Mouse (Mus musculus) neural tube, embryonic 10.5 days (tissue): ENCODE results near the gene Auts2.

ENCODE experiments used
- DNase-seq: peaks from one replicate; pipeline ENCODE4 v3.0.0-alpha.2; 2017; ENCODE audit warnings: low spot score; ENCODE audit errors: extremely low spot score

Gene Auts2

GRCm38 (mm10) chr5:131812483-131813063 is 730.6 kb downstream of the Auts2 start:
- no peak for DNase-seq

- no peak for DNase-seq
Measured at GRCm38 (mm10) chr5:131806350-131806749, 736.8 kb downstream of the Auts2 start.

- no peak for DNase-seq
Measured at GRCm38 (mm10) chr5:131805277-131805676, 737.9 kb downstream of the Auts2 start.

- DNase-seq: no peak
Measured at GRCm38 (mm10) chr5:131803609-131804008, 739.5 kb downstream of the Auts2 start.

- DNase-seq: peak; percentile 41
Measured at GRCm38 (mm10) chr5:131802340-131803036, 740.7 kb downstream of the Auts2 start.

- DNase-seq: no peak
Measured at GRCm38 (mm10) chr5:131801924-131802323, 741.2 kb downstream of the Auts2 start.

GRCm38 (mm10) chr5:131798373-131798772 is 744.8 kb downstream of the Auts2 start:
- DNase-seq: no peak

- DNase-seq: no peak
Measured at GRCm38 (mm10) chr5:131797044-131797443, 746.1 kb downstream of the Auts2 start.

- DNase-seq: peak; percentile 22
Measured at GRCm38 (mm10) chr5:131794411-131795133, 748.6 kb downstream of the Auts2 start.

- DNase-seq: no peak
Measured at GRCm38 (mm10) chr5:131789601-131790000, 753.5 kb downstream of the Auts2 start.

GRCm38 (mm10) chr5:131788008-131788407 is 755.1 kb downstream of the Auts2 start:
- no peak for DNase-seq

GRCm38 (mm10) chr5:131783241-131783640 is 759.9 kb downstream of the Auts2 start:
- DNase-seq: no peak

GRCm38 (mm10) chr5:131781063-131781462 is 762.1 kb downstream of the Auts2 start:
- DNase-seq: no peak

- DNase-seq: no peak
Measured at GRCm38 (mm10) chr5:131779171-131779570, 764.0 kb downstream of the Auts2 start.

- DNase-seq: no peak
Measured at GRCm38 (mm10) chr5:131775672-131776071, 767.5 kb downstream of the Auts2 start.

GRCm38 (mm10) chr5:131775222-131775621 is 767.9 kb downstream of the Auts2 start:
- peak; percentile 40 for DNase-seq

GRCm38 (mm10) chr5:131774792-131775191 is 768.4 kb downstream of the Auts2 start:
- no peak for DNase-seq

GRCm38 (mm10) chr5:131772616-131773015 is 770.5 kb downstream of the Auts2 start:
- no peak for DNase-seq

GRCm38 (mm10) chr5:131769273-131769672 is 773.9 kb downstream of the Auts2 start:
- DNase-seq: no peak

- DNase-seq: no peak
Measured at GRCm38 (mm10) chr5:131767699-131768264, 775.4 kb downstream of the Auts2 start.

- no peak for DNase-seq
Measured at GRCm38 (mm10) chr5:131767176-131767575, 776.0 kb downstream of the Auts2 start.

GRCm38 (mm10) chr5:131759432-131759831 is 783.7 kb downstream of the Auts2 start:
- DNase-seq: no peak
